Mouse (Mus musculus) CH12.LX (cell line): Measurements from ENCODE around the gene Etnk2.

Experiments used
- CTCF ChIP-seq, 2 experiments: IDR thresholded peaks in 1 of 2; conservative IDR thresholded peaks in 1 of 2; 2 replicates each; pipeline ENCODE4 v1.5.1; 2011 to 2012; ENCODE audit warnings: low read depth in 2 of 2, low read length in 2 of 2, improper control_type of control experiment in 1 of 2, inconsistent platforms in 1 of 2, mild to moderate bottlenecking in 1 of 2, moderate library complexity in 1 of 2
- KAT2A ChIP-seq: IDR thresholded peaks from 2 replicates; pipeline ENCODE4 v1.6.1; 2012; ENCODE audit warnings: low read length, improper control_type of control experiment, inconsistent platforms; ENCODE audit not compliant: insufficient replicate concordance
- MAX ChIP-seq: IDR thresholded peaks from 2 replicates; pipeline ENCODE4 v1.6.1; 2011; ENCODE audit warnings: low read length, improper control_type of control experiment
- POLR2A ChIP-seq: IDR thresholded peaks from 2 replicates; pipeline ENCODE4 v1.6.1; 2011; ENCODE audit warnings: low read depth, mild to moderate bottlenecking, improper control_type of control experiment, low read length
- RAD21 ChIP-seq: IDR thresholded peaks from 2 replicates; pipeline ENCODE4 v1.6.1; 2011; ENCODE audit warnings: low read depth, mild to moderate bottlenecking, low read length, improper control_type of control experiment, moderate library complexity
- USF1 ChIP-seq: IDR thresholded peaks from 2 replicates; pipeline ENCODE4 v1.6.1; 2014; ENCODE audit warnings: low read depth, mild to moderate bottlenecking, inconsistent platforms, low read length, improper control_type of control experiment

DNA sequence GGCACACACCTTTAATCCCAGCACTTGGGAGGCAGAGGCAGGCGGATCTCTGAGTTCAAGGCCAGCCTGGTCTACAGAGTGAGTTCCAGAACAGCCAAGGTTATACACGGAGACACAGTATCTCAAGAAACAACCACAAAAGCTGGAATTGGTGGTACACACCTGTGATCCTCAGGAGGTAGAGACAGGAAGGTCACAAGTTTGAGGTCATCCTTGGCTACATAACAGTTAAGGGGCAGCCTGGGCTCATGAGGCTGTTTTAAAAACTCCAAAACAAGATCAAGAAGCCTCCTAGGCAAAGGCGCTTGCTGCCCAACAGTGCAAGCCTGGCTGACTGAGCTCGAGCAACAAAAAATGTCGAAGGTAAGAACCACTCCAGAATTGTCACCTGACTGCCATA is 33.3 kb downstream of the Etnk2 start:
- TF ChIP-seq CTCF (conservative IDR thresholded peaks at IDR 0.05 in 1 of 2, IDR thresholded peaks at IDR 0.05 in 1 of 2; ENCODE audit: low read depth in 2 of 2, low read length in 2 of 2) (no peak), USF1 (no peak), RAD21 (no peak), MAX (no peak), POLR2A (no peak), KAT2A (no peak)
